Mouse (Mus musculus): Measurements from ENCODE around the gene Gpr19. TPM values are rescaled to one million over a fixed set of nuclear protein-coding genes. Genes with fewer than 3 reads are reported as not detected.

Gene Gpr19
- polyA plus RNA-seq, 1 experiment = 6.6 TPM

- Histone ChIP-seq H3K4me1 (ENCODE audit: control insufficient read depth, insufficient read depth, low read length) (0 out of 2 replicates have a peak, but pooled peaks cover 2% of the 10 kb centered on the region), H3K27ac (ENCODE audit: insufficient read depth, low read depth, low read length) (no peak overlapping the region), H3K4me3 (ENCODE audit: insufficient read depth, low read length) (peak overlapping the region; percentile 44)
- TF ChIP-seq POLR2A (IDR thresholded peaks at IDR 0.05; ENCODE audit: borderline replicate concordance, low read depth, low read length) = no peak
- TF ChIP-seq CTCF (IDR thresholded peaks at IDR 0.05; ENCODE audit: low read depth, low read length) = no peak
These were observed 18.7 kb upstream of the Gpr19 start for GRCm38 (mm10) chr6:134917087-134917486.

DNA sequence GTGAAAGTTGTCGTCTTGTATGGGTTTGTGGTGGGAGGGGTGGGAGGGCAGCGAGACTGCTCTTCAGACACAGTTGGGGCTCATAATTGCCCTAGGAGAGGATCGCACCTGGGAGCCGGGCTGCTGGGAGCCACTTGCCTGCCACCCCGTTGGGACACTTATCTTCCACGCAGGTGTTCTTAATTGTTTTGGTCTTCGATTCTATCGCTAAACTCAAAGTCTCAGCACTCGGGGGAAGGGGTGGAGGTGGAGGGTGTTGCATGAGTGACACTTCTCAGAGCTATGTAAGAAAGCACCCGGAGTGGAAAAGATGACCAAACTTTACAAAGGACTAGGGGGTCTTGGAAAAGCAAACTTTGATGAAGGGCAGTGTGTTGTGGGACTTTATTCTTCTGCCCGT is 18.3 kb upstream of the Gpr19 start:
- peak overlapping the region; percentile 44 for H3K4me3 ChIP-seq (ENCODE audit: insufficient read depth, low read length)

DNA sequence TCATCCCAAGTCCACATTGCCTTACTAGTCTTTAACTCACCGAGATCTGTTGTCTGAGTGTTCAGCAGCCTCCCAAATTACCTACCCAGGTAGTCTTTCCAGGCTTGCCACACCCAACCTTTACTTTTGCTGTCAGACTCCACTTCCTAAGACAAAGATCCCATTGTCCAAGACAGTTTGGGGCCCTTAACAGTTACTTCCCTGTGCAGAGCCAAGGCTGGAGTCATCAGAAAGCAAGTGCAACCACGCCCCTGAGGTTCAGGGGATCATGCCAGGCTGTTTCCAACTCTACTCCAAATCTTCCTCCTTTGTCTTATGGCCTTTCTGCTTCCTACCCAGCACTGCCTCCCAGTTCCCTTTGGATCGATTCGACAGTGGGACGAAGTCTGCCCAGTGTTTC is 16.1 kb upstream of the Gpr19 start:
- Histone ChIP-seq H3K4me3 (ENCODE audit: insufficient read depth, low read length) (no peak overlapping the region), H3K4me1 (ENCODE audit: control insufficient read depth, insufficient read depth, low read length) (0 out of 2 replicates have a peak, but pooled peaks cover 2% of the 10 kb centered on the region), H3K27ac (ENCODE audit: insufficient read depth, low read depth, low read length) (no peak overlapping the region)
- TF ChIP-seq CTCF (IDR thresholded peaks at IDR 0.05; ENCODE audit: low read depth, low read length) = no peak
- TF ChIP-seq POLR2A (IDR thresholded peaks at IDR 0.05; ENCODE audit: borderline replicate concordance, low read depth, low read length) = no peak

More for the DNA sequence above, 18.3 kb upstream of the Gpr19 start:
- H3K4me1 ChIP-seq (ENCODE audit: control insufficient read depth, insufficient read depth, low read length) = 0 out of 2 replicates have a peak, but pooled peaks cover 2% of the 10 kb centered on the region
- TF ChIP-seq POLR2A (IDR thresholded peaks at IDR 0.05; ENCODE audit: borderline replicate concordance, low read depth, low read length) = no peak
- no peak for TF ChIP-seq CTCF (IDR thresholded peaks at IDR 0.05; ENCODE audit: low read depth, low read length)
- H3K27ac ChIP-seq (ENCODE audit: insufficient read depth, low read depth, low read length) = no peak overlapping the region

DNA sequence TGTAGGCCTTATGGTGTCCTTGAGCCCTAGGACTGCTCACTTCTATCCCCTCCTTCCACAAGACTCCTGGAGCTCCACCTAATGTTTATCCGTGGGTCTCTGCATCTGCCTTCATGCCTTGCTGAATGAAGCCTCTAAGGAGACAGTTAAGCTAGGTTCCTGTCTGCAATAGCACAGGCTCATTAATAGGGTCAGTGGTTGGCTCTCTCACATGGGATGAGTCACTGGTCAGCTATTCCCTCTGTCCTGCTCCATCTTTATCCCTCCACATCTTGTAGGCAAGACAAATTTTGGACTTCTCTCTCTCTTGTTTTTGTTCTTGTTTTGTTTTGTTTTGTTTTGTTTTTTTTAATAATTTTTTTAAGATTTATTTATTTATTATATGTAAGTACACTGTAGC is 7.4 kb upstream of the Gpr19 start:
- Histone ChIP-seq H3K27ac (ENCODE audit: insufficient read depth, low read depth, low read length) (no peak overlapping the region), H3K4me1 (ENCODE audit: control insufficient read depth, insufficient read depth, low read length) (no peaks in the 10 kb centered on the region), H3K4me3 (ENCODE audit: insufficient read depth, low read length) (no peak overlapping the region)
- no peak for TF ChIP-seq CTCF (IDR thresholded peaks at IDR 0.05; ENCODE audit: low read depth, low read length)
- TF ChIP-seq POLR2A (IDR thresholded peaks at IDR 0.05; ENCODE audit: borderline replicate concordance, low read depth, low read length) = no peak

DNA sequence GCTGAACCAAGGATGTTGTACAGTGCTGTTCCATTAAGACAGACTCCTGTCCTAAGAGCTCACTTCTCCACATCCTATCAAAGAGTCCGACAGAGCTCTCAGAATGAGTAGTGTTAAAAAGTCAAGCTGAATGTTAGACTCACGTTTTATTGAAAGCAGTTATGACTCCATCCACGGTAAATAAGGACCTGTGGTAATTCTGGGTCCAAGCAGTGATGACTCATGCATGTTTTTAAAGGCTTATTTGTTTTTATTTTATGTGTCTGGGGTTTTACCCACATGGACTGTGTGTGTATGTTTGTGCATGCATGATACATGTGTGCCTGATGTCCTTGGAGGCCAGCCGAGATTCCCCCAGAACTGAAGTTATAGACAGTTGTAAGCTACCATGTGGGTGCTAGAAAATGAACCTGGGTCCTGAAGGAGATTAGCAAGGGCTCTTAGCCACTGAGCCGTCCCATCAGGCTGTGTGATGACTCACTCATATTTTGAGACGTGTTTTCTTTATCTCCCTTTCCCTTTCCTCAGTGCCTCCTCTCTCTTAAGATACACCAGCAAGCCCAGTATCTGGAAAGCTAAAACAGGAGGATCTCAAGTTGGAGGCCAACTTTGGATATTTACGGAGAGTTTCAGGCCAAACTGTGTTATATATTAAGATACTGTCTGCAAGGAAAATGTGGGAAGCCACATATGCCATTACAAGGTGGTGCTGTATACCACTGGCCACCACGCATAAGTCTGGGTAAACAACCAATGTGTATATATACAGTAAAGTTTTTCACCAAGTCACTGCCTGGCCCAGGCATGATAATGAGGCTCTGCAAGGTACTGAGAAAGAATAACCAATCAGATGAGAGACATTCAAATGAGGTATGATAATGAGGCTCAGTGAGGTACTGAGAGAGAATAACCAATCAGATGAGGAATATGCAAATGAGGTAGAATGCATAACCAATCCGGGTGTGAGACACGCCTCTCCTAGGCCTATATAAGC is 5.8 kb upstream of the Gpr19 start:
- H3K27ac ChIP-seq (ENCODE audit: insufficient read depth, low read depth, low read length) = no peak overlapping the region
- H3K4me3 ChIP-seq (ENCODE audit: insufficient read depth, low read length) = no peak overlapping the region
- TF ChIP-seq CTCF (IDR thresholded peaks at IDR 0.05; ENCODE audit: low read depth, low read length) (no peak), POLR2A (IDR thresholded peaks at IDR 0.05; ENCODE audit: borderline replicate concordance, low read depth, low read length) (no peak)
- peaks cover 1% of the 10 kb centered on the region; the same call in 1 of the 2 replicates for H3K4me1 ChIP-seq (ENCODE audit: control insufficient read depth, insufficient read depth, low read length)

DNA sequence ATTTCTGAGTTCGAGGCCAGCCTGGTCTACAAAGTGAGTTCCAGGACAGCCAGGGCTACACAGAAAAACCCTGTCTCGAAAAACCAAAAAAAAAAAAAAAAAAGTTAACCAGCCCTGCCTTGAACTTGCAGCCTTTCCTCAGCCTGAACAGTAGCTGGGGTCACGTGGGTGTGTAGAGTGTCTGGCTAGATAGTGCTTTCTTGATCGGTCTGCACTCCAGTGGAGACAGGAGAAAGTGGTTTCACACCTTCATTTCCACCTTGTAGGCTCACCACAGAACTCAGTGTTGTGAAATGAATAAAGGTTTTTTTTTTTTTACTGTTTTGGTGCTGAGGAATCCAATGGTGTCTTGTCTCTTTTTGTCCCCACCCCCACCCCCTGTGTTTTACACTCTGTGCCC is 5.0 kb upstream of the Gpr19 start:
- Histone ChIP-seq H3K27ac (ENCODE audit: insufficient read depth, low read depth, low read length) (no peak overlapping the region), H3K4me1 (ENCODE audit: control insufficient read depth, insufficient read depth, low read length) (peaks cover 2% of the 10 kb centered on the region; the same call in 1 of the 2 replicates), H3K4me3 (ENCODE audit: insufficient read depth, low read length) (no peak overlapping the region)

DNA sequence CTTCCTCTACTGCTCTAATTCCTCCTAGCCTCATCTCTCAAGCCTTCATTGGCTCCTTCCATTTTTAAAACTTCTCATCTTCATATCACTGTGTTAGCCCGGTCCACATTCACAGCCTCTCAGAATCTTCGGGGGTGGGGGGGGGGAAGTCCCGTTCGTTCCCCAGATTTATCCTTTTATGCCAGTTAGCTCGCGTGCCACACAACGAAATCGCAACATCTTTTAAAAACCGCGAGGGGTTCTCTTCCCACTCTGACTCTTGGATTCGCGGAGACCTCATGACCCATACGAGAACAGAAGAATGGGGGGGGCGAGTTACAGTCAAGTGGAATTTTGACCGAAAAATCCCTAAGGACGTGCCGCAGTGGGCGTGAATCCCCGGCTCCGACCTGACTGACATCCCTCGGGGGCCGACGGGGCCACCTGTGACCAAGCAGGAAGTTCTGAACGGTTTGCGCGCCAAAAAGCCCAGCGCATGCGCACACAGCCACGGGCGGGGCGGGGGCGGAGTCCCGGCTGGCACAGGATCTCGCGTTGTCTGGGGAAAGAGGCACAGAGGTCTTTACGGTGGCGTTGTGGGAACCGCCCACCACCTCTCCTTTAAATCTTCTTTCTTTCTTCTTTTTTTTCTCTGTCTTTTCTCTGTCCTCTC is 809 bp downstream of the Gpr19 start:
- peak overlapping the region; percentile 77 for H3K4me3 ChIP-seq (ENCODE audit: insufficient read depth, low read length)
- H3K27ac ChIP-seq (ENCODE audit: insufficient read depth, low read depth, low read length) = peak overlapping the region; percentile 99
- TF ChIP-seq CTCF (IDR thresholded peaks at IDR 0.05; ENCODE audit: low read depth, low read length) = no peak
- peak; percentile 73; the same call in 1 of the 2 replicates for TF ChIP-seq POLR2A (IDR thresholded peaks at IDR 0.05; ENCODE audit: borderline replicate concordance, low read depth, low read length)
- H3K4me1 ChIP-seq (ENCODE audit: control insufficient read depth, insufficient read depth, low read length) = peaks cover 10% of the 10 kb centered on the region

More for the DNA sequence above, 5.0 kb upstream of the Gpr19 start:
- TF ChIP-seq POLR2A (IDR thresholded peaks at IDR 0.05; ENCODE audit: borderline replicate concordance, low read depth, low read length) = no peak
- TF ChIP-seq CTCF (IDR thresholded peaks at IDR 0.05; ENCODE audit: low read depth, low read length) = no peak

GRCm38 (mm10) chr6:134896570-134897436 is 1.6 kb downstream of the Gpr19 start:
- H3K4me3 ChIP-seq (ENCODE audit: insufficient read depth, low read length) = peak overlapping the region; percentile 77
- no peak for TF ChIP-seq CTCF (IDR thresholded peaks at IDR 0.05; ENCODE audit: low read depth, low read length)
- TF ChIP-seq POLR2A (IDR thresholded peaks at IDR 0.05; ENCODE audit: borderline replicate concordance, low read depth, low read length) = no peak
- H3K27ac ChIP-seq (ENCODE audit: insufficient read depth, low read depth, low read length) = peak overlapping the region; percentile 77
- H3K4me1 ChIP-seq (ENCODE audit: control insufficient read depth, insufficient read depth, low read length) = peaks cover 10% of the 10 kb centered on the region

GRCm38 (mm10) chr6:134890436-134890835 is 7.9 kb downstream of the Gpr19 start:
- Histone ChIP-seq H3K4me3 (ENCODE audit: insufficient read depth, low read length) (no peak overlapping the region), H3K27ac (ENCODE audit: insufficient read depth, low read depth, low read length) (no peak overlapping the region), H3K4me1 (ENCODE audit: control insufficient read depth, insufficient read depth, low read length) (peaks cover 5% of the 10 kb centered on the region; the same call in 1 of the 2 replicates)
- no peak for TF ChIP-seq POLR2A (IDR thresholded peaks at IDR 0.05; ENCODE audit: borderline replicate concordance, low read depth, low read length)
- TF ChIP-seq CTCF (IDR thresholded peaks at IDR 0.05; ENCODE audit: low read depth, low read length) = no peak

Data from bone marrow macrophage, adult 2 months (primary cell).